Mouse (Mus musculus): ENCODE measurements at regions not wholly inside any gene's neighbourhood (a gene's known extent, or its start where the extent isn't known, plus 50 kb on each side); places are given as distances from the start of the nearest gene placed in this dataset.

- TF ChIP-seq CTCF (IDR thresholded peaks at IDR 0.05; ENCODE audit: control insufficient read depth, insufficient read depth, low read length): no peak
- no peak for TF ChIP-seq POLR2A (IDR thresholded peaks at IDR 0.05; ENCODE audit: borderline replicate concordance, control insufficient read depth, low read depth, low read length)
Observed at GRCm38 (mm10) chr3:6957681-6958080, 337.4 kb upstream of the 1700008P02Rik start.
